Mouse (Mus musculus): Measurements from ENCODE around the gene Otud7b. TPM values are rescaled to one million over a fixed set of nuclear protein-coding genes. Genes with fewer than 3 reads are reported as not detected.

Gene Otud7b
- total RNA-seq, 1 experiment, result 23.2 TPM

Other genes with a start within 250 kb of the Otud7b start
- 48.6 and 50.5 TPM in 2 replicates for gene Prpf3, start 248.6 kb upstream of the Otud7b start, total RNA-seq (2012; rRNA removed)
- 198 and 224 TPM in 2 replicates for gene Mrps21, start 233.0 kb upstream of the Otud7b start, total RNA-seq (2012; rRNA removed)
- 8.6 and 14.1 TPM in 2 replicates for gene Ciart, start 222.3 kb upstream of the Otud7b start, total RNA-seq (2012; rRNA removed)
- gene BC028528, start 212.5 kb upstream of the Otud7b start, total RNA-seq (2012; rRNA removed), result 6.4 and 9.5 TPM in 2 replicates
- 70.9 and 85.9 TPM in 2 replicates for gene Aph1a, start 210.6 kb upstream of the Otud7b start, total RNA-seq (2012; rRNA removed)
- 2.5 and 4.0 TPM in 2 replicates for gene Car14, start 199.8 kb upstream of the Otud7b start, total RNA-seq (2012; rRNA removed)
- gene Anp32e, start 175.3 kb upstream of the Otud7b start, total RNA-seq (2012; rRNA removed), result 40.9 and 50.8 TPM in 2 replicates
- 12.0 and 19.6 TPM in 2 replicates for gene Plekho1, start 108.5 kb upstream of the Otud7b start, total RNA-seq (2012; rRNA removed)
- gene Vps45, start 46.1 kb upstream of the Otud7b start, total RNA-seq (2012; rRNA removed), result 9.9 and 11.9 TPM in 2 replicates
- gene Mtmr11, start 57.5 kb downstream of the Otud7b start, total RNA-seq (2012; rRNA removed), result 3.5 and 4.0 TPM in 2 replicates
- gene Sf3b4, start 67.8 kb downstream of the Otud7b start, total RNA-seq (2012; rRNA removed), result 64.1 and 91.1 TPM in 2 replicates
- 7.2 and 8.2 TPM in 2 replicates for gene Sv2a, start 76.6 kb downstream of the Otud7b start, total RNA-seq (2012; rRNA removed)
- 70.8 and 76.4 TPM in 2 replicates for gene Bola1, start 115.2 kb downstream of the Otud7b start, total RNA-seq (2012; rRNA removed)
- 54.2 and 70.0 TPM in 2 replicates for gene Hist2h2ab, start 115.3 kb downstream of the Otud7b start, total RNA-seq (2012; rRNA removed)
- 684 and 687 TPM in 2 replicates for gene Hist2h2ac, start 116.4 kb downstream of the Otud7b start, total RNA-seq (2012; rRNA removed)
- 0.80 and 1.0 TPM in 2 replicates for gene Hist2h2be, start 116.6 kb downstream of the Otud7b start, total RNA-seq (2012; rRNA removed)
- 398 and 546 TPM in 2 replicates for gene Hist2h3c2, start 134.6 kb downstream of the Otud7b start, total RNA-seq (2012; rRNA removed)
- 2,531 and 3,588 TPM in 2 replicates for gene Hist2h2aa2, start 135.7 kb downstream of the Otud7b start, total RNA-seq (2012; rRNA removed)
- 2,311 and 3,075 TPM in 2 replicates for gene Hist2h2aa1, start 141.0 kb downstream of the Otud7b start, total RNA-seq (2012; rRNA removed)
- gene Hist2h3c1, start 142.2 kb downstream of the Otud7b start, total RNA-seq (2012; rRNA removed), result not detected in 2 replicates
- gene Hist2h4, start 158.8 kb downstream of the Otud7b start, total RNA-seq (2012; rRNA removed), result 46.0 TPM in 2 replicates
- gene Hist2h3b, start 164.1 kb downstream of the Otud7b start, total RNA-seq (2012; rRNA removed), result 806 and 880 TPM in 2 replicates
- 1,985 and 2,453 TPM in 2 replicates for gene Hist2h2bb, start 165.2 kb downstream of the Otud7b start, total RNA-seq (2012; rRNA removed)
- gene Fcgr1, start 189.4 kb downstream of the Otud7b start, total RNA-seq (2012; rRNA removed), result not detected in 2 replicates